Mouse (Mus musculus) layer of hippocampus, postnatal 10 days (tissue): ENCODE results near the gene Arntl2. TPM values are rescaled to one million over a fixed set of nuclear protein-coding genes. Genes with fewer than 3 reads are reported as not detected.
"Not testable (repeated sequence)": the region's sequence is repeated elsewhere in the genome, so short reads cannot be mapped to it uniquely, and the experiment has no call there.

ENCODE experiments used
- DNase-seq, 2 experiments: peaks; one replicate each; pipeline ENCODE4 v3.0.0; 2021; ENCODE audit warnings: low spot score in 2 of 2
- long read RNA-seq: library from polyadenylated mRNA; stranded (forward); transcript quantifications from one replicate; pipeline ENCODE4 v2.0.0, GENCODE M21; 2023
- total RNA-seq, 2 experiments: library from RNA; stranded (reverse); gene quantifications; 2 replicates each; pipeline ENCODE4 v1.2.3; 2021

The Arntl2 gene
- 10 to 100 TPM in 1 of 2 experiments, 1 to 10 TPM in 1; 9.8 to 14.1 TPM for total RNA-seq
- long read RNA-seq, partial matches to known transcripts, result 0 of 1 reads
- long read RNA-seq, other reads (novel, unspliced or antisense), result 1 of 1 reads

- peak; percentile 59 to 75 for DNase-seq
These were observed at the start of gene Arntl2 for GRCm38 (mm10) chr6:146795924-146796545. Arntl2 (plus strand) TSS chr6:146796055.

DNA sequence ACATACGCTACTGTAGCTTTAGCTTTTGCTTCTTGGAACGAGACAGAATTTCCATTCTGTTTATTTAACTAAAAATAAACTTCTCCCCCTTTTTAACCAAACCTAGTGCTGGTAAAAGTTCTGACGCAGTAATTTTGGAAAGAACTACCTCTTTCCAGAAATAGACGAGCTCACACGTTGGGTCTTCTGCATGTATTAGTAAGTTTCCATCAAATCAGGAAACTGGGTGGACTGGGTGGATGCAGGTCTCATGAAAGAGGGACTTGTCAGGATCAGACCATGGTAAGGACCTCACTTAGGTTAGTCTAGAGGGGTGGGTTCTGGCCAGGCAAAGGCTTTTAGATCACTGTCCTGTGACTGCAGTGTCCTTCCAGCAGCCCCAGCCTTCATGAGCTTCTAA lies 49.3 kb upstream of the Arntl2 start:
- no peak for DNase-seq

DNA sequence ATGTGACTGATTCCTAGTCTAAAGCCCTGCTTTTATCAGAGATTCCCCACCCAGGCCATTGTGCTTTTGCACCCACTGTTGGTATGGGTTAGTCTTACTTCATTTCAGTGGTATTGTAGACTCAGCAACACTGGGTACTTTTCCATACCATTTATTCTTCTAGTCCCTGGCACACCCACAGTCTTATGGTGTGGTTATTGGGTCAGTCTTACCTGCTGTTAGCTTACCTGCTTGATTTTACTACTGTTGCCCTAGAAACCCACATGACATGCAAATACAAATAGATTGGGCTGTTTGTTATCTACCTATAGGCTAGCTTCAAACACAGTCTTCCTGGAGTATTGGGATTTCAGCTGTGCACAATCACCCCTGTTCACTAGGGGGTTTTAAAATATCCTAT lies 48.8 kb upstream of the Arntl2 start:
- DNase-seq, result no peak

DNA sequence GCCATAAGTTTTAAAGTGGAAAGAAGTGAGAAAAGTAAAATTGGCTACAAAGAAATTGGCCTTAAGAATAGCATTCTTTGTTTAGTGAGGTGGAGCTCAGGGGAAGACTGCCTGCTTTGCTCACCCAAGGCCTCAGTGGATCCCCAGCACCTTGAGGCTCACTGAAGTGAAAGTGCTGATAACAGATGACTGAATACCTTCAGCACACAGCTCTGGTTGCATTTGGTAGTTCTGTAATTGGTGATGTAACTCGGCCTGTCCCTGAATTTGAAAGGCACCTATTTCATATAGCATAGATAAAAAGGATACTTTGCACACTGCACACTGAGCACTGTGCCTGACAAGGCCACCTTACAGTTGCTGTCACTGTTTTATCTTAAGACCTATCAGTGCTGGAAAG lies 47.6 kb upstream of the Arntl2 start:
- no peak for DNase-seq

DNA sequence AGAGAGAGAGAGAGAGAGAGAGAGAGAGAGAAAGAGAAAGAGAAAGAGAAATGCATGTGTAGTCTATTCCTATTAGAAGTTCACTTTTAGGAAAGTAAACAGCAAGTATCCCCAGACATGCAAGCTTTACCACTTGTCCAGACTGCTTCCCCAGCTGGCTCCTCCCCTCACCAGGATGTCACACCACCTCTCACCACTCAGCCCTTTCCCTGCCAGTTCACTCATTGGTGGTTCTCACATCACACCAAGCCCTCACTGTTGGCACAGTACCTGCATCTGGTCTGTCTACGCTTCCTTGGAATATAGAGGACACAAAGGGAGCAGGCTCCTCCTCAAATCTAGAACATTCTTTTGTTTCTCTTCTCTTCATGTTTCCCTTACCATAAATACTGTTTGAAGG lies 44.2 kb upstream of the Arntl2 start:
- no peak for DNase-seq

- no peak for DNase-seq
These were observed 43.7 kb upstream of the Arntl2 start for GRCm38 (mm10) chr6:146752178-146752577.

DNA sequence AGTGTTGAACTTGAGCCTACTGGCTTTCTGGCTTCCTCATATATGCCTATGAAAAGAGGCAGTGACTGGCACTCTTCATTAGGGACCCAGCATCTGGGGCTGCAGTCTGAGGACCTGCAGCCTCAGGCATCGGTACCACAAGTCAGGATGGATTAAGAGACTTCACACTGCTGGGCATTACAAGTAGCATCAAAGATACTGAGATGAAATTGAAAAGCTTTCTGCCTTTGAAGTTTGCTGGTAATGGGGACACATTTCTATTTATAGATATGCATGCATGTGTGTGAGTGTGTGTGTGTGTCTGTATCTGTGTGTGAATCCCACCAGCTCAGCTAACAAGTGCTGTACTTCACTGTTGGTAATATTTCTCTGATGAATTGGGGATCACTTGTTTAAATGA lies 43.2 kb upstream of the Arntl2 start:
- no peak for DNase-seq

DNA sequence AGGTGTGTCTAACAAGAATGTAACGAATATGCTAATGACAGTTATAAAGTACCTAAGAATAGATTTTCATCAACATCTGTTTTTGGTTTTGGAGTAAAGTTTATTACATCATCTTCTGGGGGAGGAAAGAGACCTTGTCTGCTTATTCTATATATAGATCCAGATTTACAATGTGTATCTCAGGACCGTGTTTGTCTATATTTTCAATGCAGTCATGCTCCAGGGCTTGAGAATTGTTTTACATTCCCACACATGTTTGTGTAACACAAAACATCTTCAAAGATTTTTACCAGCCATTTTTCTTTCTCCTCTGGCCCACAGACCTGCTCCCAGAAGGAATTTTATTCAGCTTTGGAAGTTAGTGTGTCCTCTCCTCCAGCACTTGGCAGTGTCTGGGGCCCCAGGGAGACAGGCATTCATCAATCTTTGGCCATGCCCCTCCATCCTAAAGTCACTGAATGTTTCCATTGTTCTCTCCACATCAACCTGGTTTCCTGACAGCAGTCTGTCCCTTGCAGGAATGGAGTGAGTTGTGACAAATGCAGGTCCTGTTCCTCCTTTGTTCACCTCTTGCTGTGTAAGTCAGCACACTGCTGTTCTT lies 42.2 kb upstream of the Arntl2 start:
- no peak for DNase-seq

DNA sequence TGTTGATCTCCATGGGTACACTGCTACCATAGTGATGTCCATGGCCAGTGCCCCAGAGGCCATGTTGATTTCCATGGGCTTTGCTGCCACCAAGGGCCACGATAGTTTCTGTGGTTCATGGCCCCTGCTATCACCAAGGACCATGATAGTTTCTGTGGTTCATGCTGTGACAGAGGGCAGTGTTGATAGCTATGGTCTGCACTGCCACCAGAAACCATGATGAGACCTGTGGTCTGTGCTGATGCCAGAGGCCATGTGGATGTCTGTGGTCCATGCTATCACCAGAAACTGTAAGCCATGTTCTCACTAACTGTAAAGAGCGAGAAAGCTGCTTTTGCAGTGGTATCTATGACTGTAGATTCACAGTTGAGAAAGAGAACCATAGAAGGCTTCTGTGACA lies 40.7 kb upstream of the Arntl2 start:
- DNase-seq, result no peak

DNA sequence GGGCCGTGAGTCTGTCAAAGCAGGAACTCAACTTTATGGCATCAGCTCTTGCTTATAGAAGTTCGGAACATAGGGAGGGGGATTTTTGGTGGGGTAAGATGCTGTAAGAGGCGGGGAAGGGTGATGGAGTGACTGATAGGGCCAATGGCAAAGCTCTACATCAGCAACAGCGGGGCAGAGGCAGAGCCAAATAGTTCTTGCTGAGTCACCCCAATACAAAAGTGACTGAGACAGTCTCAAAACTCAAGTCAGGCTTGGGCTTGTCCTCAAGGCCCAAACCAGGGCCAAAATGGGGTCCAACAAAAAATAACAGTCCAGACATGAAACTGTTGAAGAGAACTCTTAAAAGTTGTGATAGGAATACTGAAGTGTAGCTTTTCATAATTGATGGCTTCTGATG lies 40.2 kb upstream of the Arntl2 start:
- no peak for DNase-seq

GRCm38 (mm10) chr6:146759027-146759426 lies 36.8 kb upstream of the Arntl2 start:
- no peak for DNase-seq

DNA sequence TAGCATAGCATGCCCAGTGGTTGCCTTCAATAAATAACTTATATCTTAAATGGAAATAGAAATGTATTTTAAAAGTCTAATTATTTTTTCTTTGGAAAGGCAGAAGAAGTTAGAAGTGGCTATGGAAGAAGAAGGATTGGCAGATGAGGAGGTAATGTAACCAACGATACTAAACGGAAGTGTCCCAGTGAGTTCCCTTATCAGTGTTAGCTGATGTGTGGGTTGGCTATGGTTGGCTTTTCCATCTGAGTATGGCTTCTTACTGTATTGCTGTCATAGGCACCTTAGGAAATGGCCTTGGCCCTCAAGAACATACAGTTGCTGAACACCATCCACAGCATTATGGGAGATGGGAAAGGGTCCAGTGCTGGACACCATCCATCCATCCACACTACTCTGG lies 35.8 kb upstream of the Arntl2 start:
- DNase-seq, result no peak

DNA sequence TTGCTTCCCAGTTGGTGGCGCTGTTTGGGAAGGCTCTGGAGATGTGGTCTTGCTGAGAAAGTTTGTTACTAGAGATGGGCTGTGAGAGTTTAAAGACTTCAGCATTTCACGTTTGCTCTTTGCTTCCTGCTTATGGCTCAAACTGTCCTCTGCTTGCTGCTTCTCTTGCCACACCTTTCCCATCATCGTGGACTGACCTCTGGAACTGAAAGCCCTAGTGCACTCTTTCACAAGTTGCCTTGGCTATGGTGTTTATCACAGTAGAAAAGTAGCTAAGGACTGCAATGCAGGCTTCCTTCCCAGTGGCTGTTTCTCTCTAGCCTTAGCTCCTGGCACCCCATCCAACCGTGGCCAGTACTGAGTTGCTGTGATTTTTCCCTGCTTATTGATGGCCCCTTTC lies 35.1 kb upstream of the Arntl2 start:
- DNase-seq, result no peak

GRCm38 (mm10) chr6:146762264-146762898 lies 33.5 kb upstream of the Arntl2 start:
- no peak for DNase-seq

GRCm38 (mm10) chr6:146764593-146764992 lies 31.3 kb upstream of the Arntl2 start:
- no peak for DNase-seq

DNA sequence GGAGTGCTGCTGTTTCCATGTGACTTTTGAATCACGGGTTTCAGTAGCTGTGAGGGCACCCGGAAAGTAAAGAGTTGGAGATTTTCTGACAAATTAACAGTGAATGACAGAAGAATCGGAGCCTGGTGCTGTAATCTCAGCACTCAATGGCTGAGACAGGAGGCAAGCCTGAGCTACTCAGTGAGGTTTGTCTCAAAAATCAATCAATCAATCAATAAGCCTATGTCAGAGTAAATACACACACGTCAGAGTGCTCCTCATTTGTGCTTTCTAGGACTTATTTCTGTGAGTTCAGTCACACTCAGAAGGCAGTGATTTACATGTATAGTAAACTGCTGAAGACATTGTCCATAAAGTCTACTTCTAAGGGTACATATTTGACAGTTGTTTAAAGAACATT lies 30.6 kb upstream of the Arntl2 start:
- no peak for DNase-seq

GRCm38 (mm10) chr6:146768813-146769404 lies 26.9 kb upstream of the Arntl2 start:
- no peak for DNase-seq

- DNase-seq, result no peak
These were observed 25.7 kb upstream of the Arntl2 start for GRCm38 (mm10) chr6:146770005-146770745.

- no peak for DNase-seq
These were observed 25.0 kb upstream of the Arntl2 start for GRCm38 (mm10) chr6:146770808-146771207.

GRCm38 (mm10) chr6:146775864-146776263 lies 20.0 kb upstream of the Arntl2 start:
- not testable (repeated sequence) for DNase-seq

- no peak for DNase-seq
These were observed 19.1 kb upstream of the Arntl2 start for GRCm38 (mm10) chr6:146776610-146777389.
